Mouse (Mus musculus): ENCODE results near the gene Prkcz. TPM values are rescaled to one million over a fixed set of nuclear protein-coding genes. Genes with fewer than 3 reads are reported as not detected.

The Prkcz gene
- polyA plus RNA-seq, 1 experiment from 2014 or later = 97.1 TPM

GRCm38 (mm10) chr4:155214188-155214587 lies 147.0 kb downstream of the Prkcz start:
- 80% methylated on average over 6 of the region's 6 CpGs for WGBS
- H3K4me2 ChIP-seq (ENCODE audit: low read length) = no peak overlapping the region
- H3K9ac ChIP-seq (ENCODE audit: low read depth, low read length) = no peak overlapping the region
- H3K4me3 ChIP-seq (ENCODE audit: low read depth, low read length) = no peak overlapping the region
- no peak for ATAC-seq
- no peaks in the 10 kb centered on the region for H3K36me3 ChIP-seq (ENCODE audit: control insufficient read depth, insufficient read depth, low read length)
- no peaks in the 10 kb centered on the region for H3K27me3 ChIP-seq (ENCODE audit: control insufficient read depth, insufficient read depth, low read depth, low read length)
- H3K4me1 ChIP-seq (ENCODE audit: control insufficient read depth, insufficient read depth, low read length) = peaks cover 55% of the 10 kb centered on the region
- H3K9me3 ChIP-seq (replicated peaks; ENCODE audit: control insufficient read depth, low read length, poor library complexity, severe bottlenecking) = no peaks in the 10 kb centered on the region
- no peak overlapping the region for H3K27ac ChIP-seq (ENCODE audit: low read length)

GRCm38 (mm10) chr4:155213752-155214054 lies 147.5 kb downstream of the Prkcz start:
- Histone ChIP-seq H3K27me3 (ENCODE audit: control insufficient read depth, insufficient read depth, low read depth, low read length) (no peaks in the 10 kb centered on the region), H3K36me3 (ENCODE audit: control insufficient read depth, insufficient read depth, low read length) (no peaks in the 10 kb centered on the region), H3K4me1 (ENCODE audit: control insufficient read depth, insufficient read depth, low read length) (peaks cover 50% of the 10 kb centered on the region), H3K9me3 (replicated peaks; ENCODE audit: control insufficient read depth, low read length, poor library complexity, severe bottlenecking) (no peaks in the 10 kb centered on the region), H3K27ac (ENCODE audit: low read length) (no peak overlapping the region), H3K4me3 (ENCODE audit: low read depth, low read length) (no peak overlapping the region), H3K4me2 (ENCODE audit: low read length) (peak overlapping the region; percentile 6; the same call in 1 of the 2 replicates), H3K9ac (ENCODE audit: low read depth, low read length) (no peak overlapping the region; the same call in 1 of the 2 replicates)
- ATAC-seq = no peak
- 65% methylated on average over 6 of the region's 6 CpGs for WGBS

- 54% methylated on average over 9 of the region's 9 CpGs for whole genome bisulfite sequencing
- Histone ChIP-seq H3K27me3 (ENCODE audit: control insufficient read depth, insufficient read depth, low read depth, low read length) (no peaks in the 10 kb centered on the region), H3K9me3 (replicated peaks; ENCODE audit: control insufficient read depth, low read length, poor library complexity, severe bottlenecking) (no peaks in the 10 kb centered on the region), H3K4me1 (ENCODE audit: control insufficient read depth, insufficient read depth, low read length) (peaks cover 46% of the 10 kb centered on the region), H3K9ac (ENCODE audit: low read depth, low read length) (no peak overlapping the region; the same call in 1 of the 2 replicates), H3K36me3 (ENCODE audit: control insufficient read depth, insufficient read depth, low read length) (no peaks in the 10 kb centered on the region), H3K4me3 (ENCODE audit: low read depth, low read length) (no peak overlapping the region), H3K4me2 (ENCODE audit: low read length) (peak overlapping the region; percentile 6; the same call in 1 of the 2 replicates), H3K27ac (ENCODE audit: low read length) (no peak overlapping the region)
- no peak for ATAC-seq
These were observed 148.0 kb downstream of the Prkcz start for GRCm38 (mm10) chr4:155213052-155213751.

Other genes with a start within 250 kb of the Prkcz start
- gene Ski, start 138.8 kb downstream of the Prkcz start, polyA plus RNA-seq (2015; fragmentation: Nextera tagmentation; extraction: Ambion mirVana) = 9.6 and 10.1 TPM in 2 replicates
- 69.8 and 70.1 TPM in 2 replicates for gene Faap20, start 111.6 kb downstream of the Prkcz start, polyA plus RNA-seq (2015; fragmentation: Nextera tagmentation; extraction: Ambion mirVana)
- 0.22 and 0.26 TPM in 2 replicates for gene Gabrd, start 36.8 kb upstream of the Prkcz start, polyA plus RNA-seq (2015; fragmentation: Nextera tagmentation; extraction: Ambion mirVana)
- gene Cfap74, start 47.8 kb upstream of the Prkcz start, polyA plus RNA-seq (2015; fragmentation: Nextera tagmentation; extraction: Ambion mirVana) = 5.9 and 6.4 TPM in 2 replicates
- not detected in 2 replicates for gene Tmem52, start 107.8 kb upstream of the Prkcz start, polyA plus RNA-seq (2015; fragmentation: Nextera tagmentation; extraction: Ambion mirVana)
- gene Gnb1, start 130.0 kb upstream of the Prkcz start, polyA plus RNA-seq (2015; fragmentation: Nextera tagmentation; extraction: Ambion mirVana) = 1,246 and 1,252 TPM in 2 replicates
- gene Nadk, start 201.0 kb upstream of the Prkcz start, polyA plus RNA-seq (2015; fragmentation: Nextera tagmentation; extraction: Ambion mirVana) = 77.1 and 79.9 TPM in 2 replicates
- 14.7 and 15.5 TPM in 2 replicates for gene Slc35e2, start 240.1 kb upstream of the Prkcz start, polyA plus RNA-seq (2015; fragmentation: Nextera tagmentation; extraction: Ambion mirVana)